Mouse (Mus musculus) cerebellum, adult 11 months (tissue): ENCODE measurements around the gene Asic2.

Experiments used
- DNase-seq: peaks from one replicate; pipeline ENCODE4 v3.0.0; 2022

Asic2 gene

GRCm38 (mm10) chr11:81841001-81841400 is 127.3 kb downstream of the Asic2 start:
- DNase-seq = no peak

GRCm38 (mm10) chr11:81838426-81838825 is 129.8 kb downstream of the Asic2 start:
- no peak for DNase-seq

DNA sequence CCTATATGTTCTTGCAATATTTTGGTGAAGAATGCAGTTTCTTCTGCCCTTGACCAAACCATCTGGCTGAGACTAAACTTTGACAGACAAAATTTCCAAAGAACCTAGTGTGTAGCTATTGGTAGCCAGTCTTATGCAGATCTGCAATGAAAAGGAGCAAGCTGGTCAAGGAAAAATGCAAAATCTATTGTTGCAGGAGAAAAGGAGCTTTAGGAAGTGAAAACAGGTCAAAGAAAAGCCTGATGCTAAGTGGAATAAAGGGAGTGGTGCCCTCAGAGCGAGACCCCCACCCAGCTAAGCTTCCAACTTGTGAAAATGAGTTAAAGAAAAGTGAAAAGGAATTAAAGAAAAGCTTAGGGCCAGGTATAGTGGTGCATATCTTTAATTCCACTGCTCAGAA is 135.9 kb downstream of the Asic2 start:
- DNase-seq = no peak

DNA sequence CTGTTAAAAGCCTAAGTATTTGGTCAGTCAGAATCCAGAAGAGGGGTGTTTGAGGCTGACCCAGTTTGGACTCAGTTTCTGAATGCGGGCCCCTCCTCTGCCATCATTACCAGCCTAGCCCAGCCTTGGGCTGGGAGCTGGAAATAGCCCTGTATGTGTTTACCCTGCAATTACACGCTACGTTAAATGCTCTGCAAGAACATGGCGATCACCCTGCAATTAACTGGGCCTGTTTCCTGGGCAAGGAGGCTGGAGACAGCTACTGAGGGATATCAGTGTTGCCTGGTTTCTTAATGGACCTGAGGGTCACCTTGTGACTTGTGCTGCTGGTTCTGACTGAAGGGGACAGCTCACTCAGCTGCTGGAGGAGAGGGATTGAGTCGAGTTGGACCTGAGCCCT is 151.7 kb downstream of the Asic2 start:
- DNase-seq = no peak

DNA sequence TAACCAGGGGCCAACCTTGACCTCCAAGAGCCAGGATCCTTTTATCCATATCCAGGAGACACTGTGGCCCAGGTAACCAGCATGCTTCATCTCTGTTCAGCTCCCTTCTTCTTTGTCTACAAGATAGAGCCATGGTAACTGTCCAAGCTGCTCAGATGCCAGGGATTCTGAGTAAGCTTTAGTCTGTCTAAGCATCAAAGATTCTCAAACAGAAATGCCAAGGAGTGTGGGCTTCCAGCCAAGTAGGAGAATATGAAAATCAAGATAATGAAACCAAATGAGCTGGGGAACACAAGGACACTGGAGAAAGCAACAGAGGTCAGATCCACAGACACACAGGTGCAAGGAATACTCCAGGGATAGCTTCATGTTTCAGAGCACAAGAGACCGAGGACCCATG is 153.4 kb downstream of the Asic2 start:
- DNase-seq = no peak

- DNase-seq = no peak
Measured at GRCm38 (mm10) chr11:81806905-81807659, 161.2 kb downstream of the Asic2 start.

GRCm38 (mm10) chr11:81803544-81803943 is 164.7 kb downstream of the Asic2 start:
- DNase-seq = no peak

GRCm38 (mm10) chr11:81802614-81803013 is 165.6 kb downstream of the Asic2 start:
- peak; percentile 20 for DNase-seq

DNA sequence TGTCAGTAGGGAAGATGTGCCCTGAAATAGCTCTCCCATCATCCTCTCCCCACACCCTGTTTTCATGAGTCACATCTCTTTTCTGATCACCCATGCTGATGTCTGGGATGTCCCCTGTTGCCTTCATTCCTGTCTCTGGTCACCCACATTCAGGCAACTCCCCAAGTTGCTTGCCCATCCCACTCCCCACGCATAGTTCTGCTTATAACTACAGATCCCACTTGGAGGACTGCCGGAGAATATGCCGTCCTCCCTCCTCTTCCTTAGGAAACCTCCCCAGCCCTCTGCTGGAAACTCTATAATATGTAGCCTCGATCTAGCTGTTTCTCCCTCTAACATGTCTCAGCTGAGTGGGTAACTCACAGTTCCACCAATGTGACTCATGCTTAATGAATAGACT is 167.4 kb downstream of the Asic2 start:
- DNase-seq = no peak

- no peak for DNase-seq
Measured at GRCm38 (mm10) chr11:81793588-81793987, 174.7 kb downstream of the Asic2 start.

DNA sequence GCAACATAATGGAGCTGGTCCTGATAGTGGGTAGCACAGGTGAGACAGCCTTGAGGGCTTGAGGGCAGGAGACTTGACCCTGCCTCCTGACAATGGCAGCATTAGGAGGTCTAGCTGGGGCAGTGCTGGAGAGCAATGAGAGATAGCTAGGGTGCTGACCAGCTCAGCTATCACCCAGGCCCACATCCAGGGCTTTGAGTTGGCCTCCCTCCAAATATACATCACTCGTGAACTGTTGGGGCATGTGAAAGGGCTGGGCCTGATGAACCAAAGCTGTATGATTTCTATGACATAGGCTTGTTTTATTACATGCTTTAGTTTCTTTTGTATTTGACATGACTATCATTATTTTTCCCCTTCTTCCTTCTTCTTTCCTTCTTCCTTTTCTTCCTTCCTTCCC is 176.7 kb downstream of the Asic2 start:
- no peak for DNase-seq

DNA sequence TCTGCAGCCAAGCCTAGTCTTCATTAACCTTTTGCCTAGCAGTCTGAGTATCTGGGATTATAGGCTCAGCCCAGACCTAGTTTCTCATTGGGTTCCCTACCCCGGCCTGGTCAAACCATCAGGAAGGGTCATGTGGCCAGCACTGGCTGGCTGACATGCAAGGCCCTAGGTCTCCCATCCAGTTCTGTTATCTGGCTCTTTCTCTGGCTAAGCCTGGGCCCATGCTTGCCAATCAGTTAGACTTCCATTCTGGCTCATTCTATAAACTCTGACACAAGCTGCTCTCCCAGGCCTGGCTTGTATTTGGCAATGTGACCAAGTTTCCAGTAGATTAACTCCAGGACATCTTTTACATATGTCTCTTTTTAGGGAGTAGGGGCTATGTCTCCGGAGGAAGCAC is 187.7 kb downstream of the Asic2 start:
- DNase-seq = peak; percentile 58

DNA sequence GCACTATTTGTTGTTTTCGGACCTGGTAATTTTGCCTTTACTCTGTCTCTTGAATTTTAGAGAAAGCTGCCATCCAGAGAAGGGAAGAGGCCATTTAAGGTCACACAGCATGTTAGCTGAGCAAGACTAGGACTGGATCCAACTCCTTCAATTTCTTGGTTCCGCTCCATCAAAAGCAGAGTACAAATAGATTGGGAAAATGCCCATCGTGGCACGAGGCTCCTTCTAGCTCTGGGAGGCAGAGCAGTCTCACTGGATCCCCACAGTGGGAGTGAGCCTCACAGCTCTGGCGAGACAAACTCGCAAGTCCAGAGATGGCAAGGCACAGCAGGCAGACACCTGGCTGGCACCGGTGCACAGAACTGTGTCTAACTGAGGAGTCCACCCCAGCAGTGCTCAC is 188.4 kb downstream of the Asic2 start:
- DNase-seq = peak; percentile 70

GRCm38 (mm10) chr11:81771195-81771895 is 196.9 kb downstream of the Asic2 start:
- DNase-seq = no peak

DNA sequence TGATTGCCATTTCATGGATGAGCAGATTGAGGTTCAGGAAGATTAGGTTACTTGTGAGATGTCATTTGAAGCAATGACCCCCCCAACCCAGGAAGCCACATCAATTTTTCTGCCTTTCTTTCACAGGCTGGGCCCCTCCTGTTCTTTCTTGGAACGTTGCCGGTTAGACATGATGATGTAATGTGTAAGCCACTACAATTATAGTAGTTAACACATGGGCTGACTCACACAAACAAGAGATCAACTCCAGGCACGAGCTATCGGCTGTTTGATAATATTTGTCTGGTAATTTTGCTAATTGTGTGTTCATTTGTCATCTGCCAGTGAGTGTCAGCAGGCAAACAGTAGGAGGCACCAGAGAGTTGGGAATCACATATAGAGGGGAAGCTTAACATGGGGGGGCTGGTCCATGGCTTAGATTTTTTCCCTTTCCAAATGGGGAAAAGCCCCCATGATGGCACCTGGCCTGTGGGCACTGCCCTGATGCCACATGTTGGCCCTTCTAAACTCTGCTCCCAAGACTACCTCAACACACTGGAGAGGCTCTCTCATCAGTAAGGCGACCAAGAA is 198.5 kb downstream of the Asic2 start:
- DNase-seq = no peak

DNA sequence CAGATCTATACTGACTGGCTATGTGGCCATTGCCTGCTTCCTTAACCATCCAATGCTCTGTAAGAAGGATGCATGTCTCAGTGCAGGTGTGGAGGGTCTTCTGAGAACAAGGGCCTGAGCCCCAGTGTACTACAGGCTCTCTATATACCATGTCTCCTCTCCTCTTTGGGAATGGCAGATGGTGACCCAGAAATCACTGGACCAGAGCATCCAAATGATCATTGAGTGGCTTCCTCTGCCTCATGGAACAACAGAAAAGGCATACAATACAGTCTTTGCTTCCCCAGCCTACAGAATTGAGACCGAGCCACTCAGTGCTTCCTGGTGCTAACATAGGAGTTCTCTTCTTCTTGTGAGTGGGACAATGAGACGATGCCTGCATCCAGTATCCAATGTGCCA is 200.0 kb downstream of the Asic2 start:
- DNase-seq = no peak

DNA sequence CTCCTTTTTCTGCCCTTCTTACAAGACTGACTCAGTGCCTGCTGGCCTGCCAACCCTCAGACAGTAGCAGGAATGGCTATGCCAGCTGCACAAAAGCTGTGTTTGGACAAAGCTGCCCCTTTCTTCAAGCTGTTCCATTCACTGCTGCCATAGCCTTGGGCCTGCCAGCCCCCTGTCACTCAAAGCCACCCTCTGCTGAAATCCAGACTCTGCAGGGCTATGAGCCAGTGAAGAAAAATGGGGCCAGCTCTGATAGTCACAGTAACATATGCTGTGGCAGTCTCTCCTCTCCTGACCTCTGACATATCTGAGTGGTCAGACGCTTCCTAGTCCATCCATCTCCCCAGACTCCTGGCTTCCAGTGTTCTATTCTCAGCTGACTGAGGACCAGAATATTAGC is 200.5 kb downstream of the Asic2 start:
- peak; percentile 49 for DNase-seq

DNA sequence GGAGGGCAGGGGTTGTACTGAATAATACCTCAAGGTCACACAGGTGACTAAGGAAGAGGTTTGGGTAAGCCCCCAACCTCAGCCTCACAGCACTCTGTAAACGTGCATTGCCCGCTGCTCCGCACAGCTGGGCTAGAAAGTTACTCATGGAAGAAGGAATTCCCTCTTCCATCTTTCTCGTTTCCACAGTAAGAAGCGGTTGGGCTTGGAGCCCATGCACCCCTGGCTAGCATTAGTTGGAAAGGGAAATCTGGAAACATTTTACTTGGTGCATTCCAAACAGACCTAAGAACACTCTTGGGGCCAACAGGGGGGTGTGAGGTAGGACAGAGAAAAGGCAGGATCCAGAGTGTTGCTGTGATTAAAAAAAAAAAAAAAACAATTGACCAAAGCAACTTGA is 203.0 kb downstream of the Asic2 start:
- DNase-seq = no peak

GRCm38 (mm10) chr11:81764778-81765177 is 203.5 kb downstream of the Asic2 start:
- no peak for DNase-seq

DNA sequence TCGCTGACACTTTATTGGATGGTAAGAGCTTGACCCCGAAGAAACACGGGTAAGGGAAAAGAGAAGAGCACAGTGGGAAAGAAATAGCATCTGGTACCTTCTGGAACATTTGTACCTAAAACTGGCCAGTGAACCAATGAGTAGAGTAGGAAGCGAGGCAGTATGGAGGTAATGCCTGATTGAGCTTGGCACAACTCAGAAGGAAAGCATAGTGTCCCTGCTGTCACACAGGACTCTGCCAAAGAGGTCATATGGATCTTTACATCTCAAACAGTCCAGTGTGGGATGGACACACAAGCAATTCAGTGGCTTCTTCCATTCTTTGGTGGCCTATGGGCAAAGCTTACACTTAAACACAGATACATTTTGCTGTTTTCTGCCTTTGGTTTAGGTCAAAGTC is 211.0 kb downstream of the Asic2 start:
- no peak for DNase-seq

DNA sequence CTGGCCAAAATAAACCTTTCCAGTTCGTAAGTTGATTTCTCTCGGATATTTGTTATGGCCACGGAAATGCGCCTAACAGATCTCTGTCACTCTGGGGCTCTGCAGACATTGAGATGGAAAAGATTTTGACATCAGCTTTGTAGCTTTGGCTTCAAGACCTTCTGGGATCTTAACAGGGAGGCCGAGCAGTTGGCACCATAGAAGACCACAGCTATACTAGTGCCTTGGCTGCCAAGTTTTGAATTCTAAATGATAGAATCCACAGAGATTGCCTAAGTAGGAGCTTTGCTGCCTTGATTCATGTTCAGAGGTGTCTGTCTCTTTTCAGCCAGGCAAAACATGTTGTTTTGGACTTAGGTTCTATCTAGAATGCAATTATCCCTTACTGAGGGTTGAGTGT is 217.4 kb downstream of the Asic2 start:
- DNase-seq = no peak

DNA sequence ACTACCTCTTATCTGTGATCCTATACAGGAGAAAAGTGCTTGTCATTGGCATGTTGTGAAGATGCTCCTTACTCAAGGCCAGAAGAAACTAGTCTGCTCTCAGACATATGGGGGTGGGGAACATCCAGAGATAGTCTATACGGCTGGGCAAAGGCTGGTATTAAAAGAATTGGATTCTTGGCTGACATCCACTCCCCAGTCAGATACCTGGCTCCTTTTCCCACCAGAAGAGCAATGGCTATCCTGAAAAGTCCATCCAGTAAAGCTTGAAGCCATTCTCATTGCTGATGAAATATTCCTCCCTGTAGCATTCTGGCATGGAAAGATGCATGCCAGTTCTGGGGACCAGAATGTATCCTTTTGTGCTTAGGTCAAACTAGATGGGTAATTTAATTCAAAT is 218.2 kb downstream of the Asic2 start:
- DNase-seq = no peak

DNA sequence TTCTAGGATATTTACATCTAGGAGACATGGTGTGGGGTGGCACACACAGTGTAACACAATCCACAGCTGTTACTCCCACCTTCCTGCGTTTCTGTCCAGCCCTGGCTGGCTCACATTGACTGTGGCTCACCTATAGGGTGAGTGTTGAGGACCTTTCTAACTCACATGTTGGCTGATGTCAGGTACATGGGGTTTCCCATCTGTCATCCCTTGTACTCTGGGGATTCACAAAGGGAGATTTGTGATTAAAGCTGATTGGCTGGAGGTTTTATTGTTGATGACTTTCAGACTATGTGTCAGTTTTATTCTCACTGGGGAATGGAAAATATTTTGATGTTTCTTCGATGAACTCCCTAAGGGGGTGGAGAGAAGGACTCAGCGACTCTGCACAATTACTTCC is 229.3 kb downstream of the Asic2 start:
- no peak for DNase-seq

- no peak for DNase-seq
Measured at GRCm38 (mm10) chr11:81737777-81738176, 230.5 kb downstream of the Asic2 start.
